Mouse (Mus musculus): ENCODE results near the gene Rpusd4. TPM values are rescaled to one million over a fixed set of nuclear protein-coding genes. Genes with fewer than 3 reads are reported as not detected.
A peak's percentile ranks its signal among the peaks of the same experiment; 100 is the strongest.

The Rpusd4 gene
- polyA plus RNA-seq, 1 experiment from 2014 or later, result 33.7 TPM

DNA sequence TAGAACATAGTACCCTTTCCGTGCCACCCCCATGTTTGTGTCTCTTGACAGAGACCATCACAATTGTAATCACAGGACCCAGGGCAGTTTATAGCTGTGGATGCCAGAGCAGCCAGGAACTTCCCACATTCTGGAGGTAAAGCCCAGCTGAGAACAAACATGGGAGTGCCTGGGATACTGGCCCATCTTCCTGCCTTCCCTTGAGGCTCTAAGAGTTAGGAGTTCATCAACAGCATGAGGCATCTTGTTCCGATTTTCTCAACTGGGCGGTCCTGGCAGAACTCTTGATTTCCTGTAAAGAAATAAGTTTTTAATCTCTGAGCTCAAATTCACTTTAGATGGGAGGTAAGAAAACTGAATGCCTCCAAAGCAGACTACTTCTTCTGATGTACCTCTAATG, 34.5 kb downstream of the Rpusd4 start:
- ATAC-seq (ENCODE audit: low FRiP score, low TSS enrichment), result no peak
- Histone ChIP-seq H3K4me3 (ENCODE audit: low read length) (no peak overlapping the region), H3K36me3 (ENCODE audit: control insufficient read depth, insufficient read depth, low read length) (no peaks in the 10 kb centered on the region), H3K9me3 (ENCODE audit: control insufficient read depth, low read length) (no peaks in the 10 kb centered on the region), H3K4me2 (replicated peaks; ENCODE audit: low read depth, low read length) (no peak overlapping the region), H3K27me3 (ENCODE audit: control insufficient read depth, insufficient read depth, low read length) (no peaks in the 10 kb centered on the region), H3K9ac (ENCODE audit: low read depth, low read length) (no peak overlapping the region), H3K4me1 (ENCODE audit: control insufficient read depth, insufficient read depth, low read length) (no peaks in the 10 kb centered on the region), H3K27ac (ENCODE audit: low read depth, low read length) (no peak overlapping the region)
- WGBS, result 84% methylated on average over 3 of the region's 3 CpGs

DNA sequence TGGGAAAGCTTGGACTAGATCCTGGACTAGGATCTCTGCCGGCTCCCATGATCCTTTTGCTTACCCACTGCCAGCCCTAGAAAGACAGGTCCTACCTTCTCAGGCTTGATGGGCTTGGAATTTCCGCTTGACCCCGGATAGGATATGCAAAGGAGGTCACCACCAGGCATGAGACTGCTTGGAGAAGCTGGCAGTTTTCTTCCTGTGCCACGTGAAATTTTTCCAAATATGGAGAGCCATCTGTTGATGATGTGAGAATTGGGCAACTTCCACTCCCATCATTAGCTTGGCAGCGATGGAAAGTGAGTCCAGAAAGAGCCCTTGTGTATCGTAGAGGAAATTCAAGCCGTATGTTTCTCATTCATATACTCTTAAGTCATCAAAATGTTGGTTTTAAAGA, 39.8 kb downstream of the Rpusd4 start:
- no peak overlapping the region for H3K9ac ChIP-seq (ENCODE audit: low read depth, low read length)
- no peaks in the 10 kb centered on the region for H3K4me1 ChIP-seq (ENCODE audit: control insufficient read depth, insufficient read depth, low read length)
- no peaks in the 10 kb centered on the region for H3K27me3 ChIP-seq (ENCODE audit: control insufficient read depth, insufficient read depth, low read length)
- no peak overlapping the region for H3K27ac ChIP-seq (ENCODE audit: low read depth, low read length)
- no peak overlapping the region for H3K4me3 ChIP-seq (ENCODE audit: low read length)
- no peak for ATAC-seq (ENCODE audit: low FRiP score, low TSS enrichment)
- H3K4me2 ChIP-seq (replicated peaks; ENCODE audit: low read depth, low read length), result no peak overlapping the region
- no peaks in the 10 kb centered on the region for H3K36me3 ChIP-seq (ENCODE audit: control insufficient read depth, insufficient read depth, low read length)
- no peaks in the 10 kb centered on the region for H3K9me3 ChIP-seq (ENCODE audit: control insufficient read depth, low read length)
- WGBS, result 77% methylated on average over 7 of the region's 7 CpGs

DNA sequence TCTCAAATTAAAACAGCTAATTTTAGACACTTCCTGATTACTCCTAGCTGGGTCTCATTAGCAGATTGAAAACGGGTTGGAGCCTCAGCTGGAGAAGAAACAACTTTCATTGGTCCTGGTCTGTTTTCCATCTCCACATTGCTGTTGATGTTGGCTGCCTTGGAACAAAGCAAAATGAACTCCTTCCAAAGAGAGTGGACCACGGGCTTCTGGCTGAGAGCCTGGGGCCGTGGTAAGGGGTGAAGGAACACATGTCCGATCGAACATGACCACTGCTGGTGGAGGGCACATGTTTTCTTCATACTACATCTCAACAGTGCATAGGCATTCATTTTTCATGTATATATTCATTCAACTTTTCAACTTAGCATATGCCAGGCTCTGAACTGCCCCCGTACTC, 42.7 kb downstream of the Rpusd4 start:
- H3K36me3 ChIP-seq (ENCODE audit: control insufficient read depth, insufficient read depth, low read length), result no peaks in the 10 kb centered on the region
- H3K4me2 ChIP-seq (replicated peaks; ENCODE audit: low read depth, low read length), result no peak overlapping the region
- H3K27me3 ChIP-seq (ENCODE audit: control insufficient read depth, insufficient read depth, low read length), result no peaks in the 10 kb centered on the region
- no peak overlapping the region for H3K9ac ChIP-seq (ENCODE audit: low read depth, low read length)
- H3K4me3 ChIP-seq (ENCODE audit: low read length), result no peak overlapping the region
- 78% methylated on average over 6 of the region's 6 CpGs for WGBS
- H3K4me1 ChIP-seq (ENCODE audit: control insufficient read depth, insufficient read depth, low read length), result no peaks in the 10 kb centered on the region
- ATAC-seq (ENCODE audit: low FRiP score, low TSS enrichment), result no peak
- H3K9me3 ChIP-seq (ENCODE audit: control insufficient read depth, low read length), result no peaks in the 10 kb centered on the region
- no peak overlapping the region for H3K27ac ChIP-seq (ENCODE audit: low read depth, low read length)

DNA sequence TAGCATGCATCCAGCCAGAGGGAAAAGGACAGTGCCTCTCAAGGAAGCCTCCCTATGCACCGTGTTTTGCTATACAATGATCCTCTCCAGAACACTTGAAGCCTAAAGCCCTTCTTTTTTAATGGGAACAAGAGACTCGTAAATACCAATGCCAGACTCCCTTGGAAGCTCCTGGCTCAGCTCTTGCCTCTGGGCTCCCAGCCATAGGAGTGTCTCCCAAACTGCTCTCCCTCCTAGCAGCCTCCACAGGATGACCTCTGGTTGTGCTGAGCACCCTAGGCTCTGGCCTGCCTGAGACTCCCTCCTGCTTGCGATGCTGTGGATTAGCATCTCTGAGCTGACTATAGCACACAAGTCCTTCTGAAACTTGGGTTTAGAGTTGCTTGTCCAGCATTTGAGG, 44.9 kb downstream of the Rpusd4 start:
- H3K4me1 ChIP-seq (ENCODE audit: control insufficient read depth, insufficient read depth, low read length), result peaks cover 11% of the 10 kb centered on the region

DNA sequence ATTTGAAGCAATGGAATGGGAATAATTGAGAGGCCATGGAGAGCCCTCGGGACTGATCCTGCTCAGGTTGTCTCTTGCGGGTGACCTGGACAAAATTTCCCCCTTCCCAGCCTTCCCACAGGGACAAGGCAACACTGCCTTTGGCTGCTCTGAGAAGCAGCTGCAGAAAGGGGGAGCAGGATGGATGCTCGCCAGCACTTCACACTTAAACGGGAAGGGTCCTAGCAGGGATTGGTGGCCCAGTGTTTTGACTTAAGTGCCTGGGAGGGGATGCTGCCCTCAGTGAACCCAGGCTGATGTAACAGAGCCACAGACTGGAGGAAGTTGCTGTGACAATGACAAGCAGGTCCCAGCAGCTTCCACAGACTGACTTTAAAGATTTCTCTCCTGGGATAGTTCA, 45.9 kb downstream of the Rpusd4 start:
- Histone ChIP-seq H3K27ac (ENCODE audit: low read depth, low read length) (no peak overlapping the region), H3K9ac (ENCODE audit: low read depth, low read length) (no peak overlapping the region), H3K4me2 (replicated peaks; ENCODE audit: low read depth, low read length) (no peak overlapping the region), H3K4me3 (ENCODE audit: low read length) (no peak overlapping the region), H3K27me3 (ENCODE audit: control insufficient read depth, insufficient read depth, low read length) (no peaks in the 10 kb centered on the region), H3K36me3 (ENCODE audit: control insufficient read depth, insufficient read depth, low read length) (no peaks in the 10 kb centered on the region), H3K4me1 (ENCODE audit: control insufficient read depth, insufficient read depth, low read length) (peaks cover 22% of the 10 kb centered on the region), H3K9me3 (ENCODE audit: control insufficient read depth, low read length) (no peaks in the 10 kb centered on the region)
- WGBS, result 28% methylated on average over 4 of the region's 4 CpGs
- ATAC-seq (ENCODE audit: low FRiP score, low TSS enrichment), result no peak

More for the DNA sequence above, 44.9 kb downstream of the Rpusd4 start:
- no peaks in the 10 kb centered on the region for H3K36me3 ChIP-seq (ENCODE audit: control insufficient read depth, insufficient read depth, low read length)
- no peak for ATAC-seq (ENCODE audit: low FRiP score, low TSS enrichment)
- H3K4me2 ChIP-seq (replicated peaks; ENCODE audit: low read depth, low read length), result no peak overlapping the region
- no peak overlapping the region for H3K27ac ChIP-seq (ENCODE audit: low read depth, low read length)
- no peaks in the 10 kb centered on the region for H3K9me3 ChIP-seq (ENCODE audit: control insufficient read depth, low read length)
- H3K4me3 ChIP-seq (ENCODE audit: low read length), result no peak overlapping the region
- WGBS, result 49% methylated on average over 3 of the region's 3 CpGs
- H3K9ac ChIP-seq (ENCODE audit: low read depth, low read length), result no peak overlapping the region
- H3K27me3 ChIP-seq (ENCODE audit: control insufficient read depth, insufficient read depth, low read length), result no peaks in the 10 kb centered on the region

DNA sequence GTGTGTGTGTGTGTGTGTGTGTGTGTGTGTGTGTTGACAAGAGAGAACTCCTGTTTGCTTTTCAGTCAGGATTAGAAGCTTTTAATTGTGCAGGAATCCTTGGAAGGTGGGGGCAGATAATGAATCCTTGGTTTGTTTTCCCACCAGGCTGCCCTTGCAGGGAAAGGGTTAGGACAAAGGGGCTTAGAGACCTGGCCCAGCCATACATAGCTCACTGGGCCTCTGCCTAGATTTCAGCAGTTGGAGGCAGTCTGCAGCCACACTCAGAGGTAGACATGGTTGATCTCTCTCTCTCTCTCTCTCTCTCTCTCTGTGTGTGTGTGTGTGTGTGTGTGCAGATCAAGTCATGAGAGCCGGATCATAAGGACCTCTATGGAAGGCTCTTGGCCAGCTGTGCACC, 46.6 kb downstream of the Rpusd4 start:
- Histone ChIP-seq H3K4me2 (replicated peaks; ENCODE audit: low read depth, low read length) (no peak overlapping the region), H3K9me3 (ENCODE audit: control insufficient read depth, low read length) (no peaks in the 10 kb centered on the region), H3K9ac (ENCODE audit: low read depth, low read length) (no peak overlapping the region), H3K27me3 (ENCODE audit: control insufficient read depth, insufficient read depth, low read length) (no peaks in the 10 kb centered on the region), H3K27ac (ENCODE audit: low read depth, low read length) (no peak overlapping the region), H3K36me3 (ENCODE audit: control insufficient read depth, insufficient read depth, low read length) (no peaks in the 10 kb centered on the region), H3K4me1 (ENCODE audit: control insufficient read depth, insufficient read depth, low read length) (peaks cover 27% of the 10 kb centered on the region), H3K4me3 (ENCODE audit: low read length) (no peak overlapping the region)
- WGBS, result 82% methylated on average over 1 of the region's 1 CpGs
- ATAC-seq (ENCODE audit: low FRiP score, low TSS enrichment), result no peak

DNA sequence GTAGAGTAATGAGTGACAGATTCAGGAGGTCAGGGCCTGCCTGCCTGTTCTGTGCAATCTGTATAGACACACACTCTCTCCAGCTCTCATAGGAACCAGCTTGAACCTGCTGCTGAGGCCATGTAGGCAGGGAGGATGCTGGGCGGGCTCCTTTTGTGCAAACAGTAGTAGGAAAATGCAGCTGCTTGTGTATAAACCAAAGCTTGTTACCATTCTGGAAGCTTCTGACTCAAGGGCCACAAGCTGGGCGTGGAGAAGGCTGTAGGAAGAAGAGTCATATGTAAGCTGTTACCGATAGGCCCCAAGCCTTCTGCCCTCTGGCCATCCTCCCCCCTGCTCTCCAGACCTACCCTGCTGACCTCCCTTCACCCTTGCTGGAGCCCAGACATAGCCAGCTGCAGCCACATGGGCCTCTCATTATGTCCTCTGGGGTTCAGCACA, 49.1 kb downstream of the Rpusd4 start:
- H3K4me2 ChIP-seq (replicated peaks; ENCODE audit: low read depth, low read length), result no peak overlapping the region
- WGBS, result 58% methylated on average over 3 of the region's 3 CpGs
- no peak overlapping the region for H3K9ac ChIP-seq (ENCODE audit: low read depth, low read length)
- H3K4me1 ChIP-seq (ENCODE audit: control insufficient read depth, insufficient read depth, low read length), result peaks cover 27% of the 10 kb centered on the region
- no peaks in the 10 kb centered on the region for H3K9me3 ChIP-seq (ENCODE audit: control insufficient read depth, low read length)
- H3K27me3 ChIP-seq (ENCODE audit: control insufficient read depth, insufficient read depth, low read length), result no peaks in the 10 kb centered on the region
- ATAC-seq (ENCODE audit: low FRiP score, low TSS enrichment), result peak; percentile 58
- no peaks in the 10 kb centered on the region for H3K36me3 ChIP-seq (ENCODE audit: control insufficient read depth, insufficient read depth, low read length)
- H3K27ac ChIP-seq (ENCODE audit: low read depth, low read length), result no peak overlapping the region
- H3K4me3 ChIP-seq (ENCODE audit: low read length), result no peak overlapping the region

DNA sequence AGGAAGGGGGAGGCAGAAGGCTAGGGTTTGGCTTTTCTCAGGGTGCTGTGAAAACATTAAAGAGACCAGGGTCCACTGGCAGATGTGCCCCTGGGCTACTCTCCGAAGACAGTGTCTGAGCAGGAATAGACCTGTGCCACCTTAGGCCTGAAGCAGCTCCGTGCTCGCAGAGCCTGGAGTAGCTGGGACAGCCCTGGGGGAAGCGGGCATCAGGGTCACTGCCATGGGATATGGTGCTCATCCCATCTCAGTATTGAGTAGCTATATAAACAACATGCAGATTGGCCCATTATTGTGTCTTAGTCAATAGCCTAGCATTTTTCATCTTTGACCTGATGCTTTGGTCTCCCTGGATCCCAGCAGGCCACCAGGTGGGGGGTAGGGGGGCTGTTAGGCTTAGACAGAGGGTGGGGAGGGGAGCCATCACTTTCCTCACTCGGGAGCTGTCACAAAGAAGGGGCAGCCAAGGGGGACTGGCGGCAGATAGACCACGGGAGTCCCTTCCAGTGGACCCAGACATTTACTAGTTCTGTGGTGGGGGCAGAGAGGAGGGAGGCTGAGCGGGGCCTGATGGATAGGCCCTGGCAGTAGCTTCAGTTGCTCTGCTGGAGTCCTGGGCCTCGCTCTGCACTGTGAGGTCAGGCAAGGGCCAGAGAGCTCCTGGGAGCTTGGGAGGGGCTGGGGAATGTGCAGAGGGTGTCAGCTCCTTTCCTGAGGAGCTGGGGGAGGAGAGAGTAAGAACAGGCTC, 49.7 kb downstream of the Rpusd4 start:
- Histone ChIP-seq H3K4me3 (ENCODE audit: low read length) (no peak overlapping the region), H3K36me3 (ENCODE audit: control insufficient read depth, insufficient read depth, low read length) (no peaks in the 10 kb centered on the region), H3K9me3 (ENCODE audit: control insufficient read depth, low read length) (no peaks in the 10 kb centered on the region), H3K27ac (ENCODE audit: low read depth, low read length) (no peak overlapping the region), H3K9ac (ENCODE audit: low read depth, low read length) (no peak overlapping the region), H3K4me2 (replicated peaks; ENCODE audit: low read depth, low read length) (no peak overlapping the region), H3K4me1 (ENCODE audit: control insufficient read depth, insufficient read depth, low read length) (peaks cover 27% of the 10 kb centered on the region), H3K27me3 (ENCODE audit: control insufficient read depth, insufficient read depth, low read length) (no peaks in the 10 kb centered on the region)
- peak; percentile 50 for ATAC-seq (ENCODE audit: low FRiP score, low TSS enrichment)
- 32% methylated on average over 9 of the region's 9 CpGs for WGBS

DNA sequence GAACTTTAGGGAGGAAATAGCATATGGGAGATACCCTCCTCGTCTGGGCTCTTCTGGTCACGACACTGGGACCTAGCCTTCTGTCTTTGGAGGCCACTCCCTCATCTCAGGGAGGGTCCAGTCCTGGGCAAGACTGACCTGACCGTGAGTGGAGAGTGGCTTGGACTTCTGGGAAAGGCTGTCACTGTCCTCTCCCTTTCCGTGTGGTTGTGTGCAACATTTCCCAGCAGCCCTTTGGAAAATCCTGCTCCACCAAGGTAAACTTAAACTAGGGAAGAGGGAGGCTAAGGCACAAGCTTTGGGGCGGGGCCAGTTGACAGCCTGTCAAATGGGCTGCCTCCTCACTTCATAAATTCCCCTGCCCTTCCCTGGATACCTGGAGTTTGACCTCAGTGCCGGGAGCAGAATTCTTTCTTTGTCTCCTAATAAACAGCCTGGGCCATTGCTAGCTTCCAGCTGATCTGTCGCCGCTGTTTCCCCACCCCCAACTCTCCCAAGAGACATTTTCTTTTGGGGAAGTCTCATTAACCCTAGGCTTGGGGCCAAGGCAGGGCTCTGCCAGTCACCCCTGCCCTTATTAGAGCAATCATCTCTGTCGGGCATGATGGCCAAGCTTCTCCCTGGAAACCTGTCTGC, 51.0 kb downstream of the Rpusd4 start:
- WGBS, result 16% methylated on average over 9 of the region's 9 CpGs
- Histone ChIP-seq H3K9ac (ENCODE audit: low read depth, low read length) (no peak overlapping the region), H3K4me2 (replicated peaks; ENCODE audit: low read depth, low read length) (no peak overlapping the region; the same call in 1 of the 2 replicates), H3K36me3 (ENCODE audit: control insufficient read depth, insufficient read depth, low read length) (no peaks in the 10 kb centered on the region), H3K27ac (ENCODE audit: low read depth, low read length) (no peak overlapping the region), H3K4me3 (ENCODE audit: low read length) (no peak overlapping the region), H3K9me3 (ENCODE audit: control insufficient read depth, low read length) (no peaks in the 10 kb centered on the region), H3K4me1 (ENCODE audit: control insufficient read depth, insufficient read depth, low read length) (peaks cover 27% of the 10 kb centered on the region), H3K27me3 (ENCODE audit: control insufficient read depth, insufficient read depth, low read length) (no peaks in the 10 kb centered on the region)
- peak; percentile 16; the same call in 1 of the 2 replicates for ATAC-seq (ENCODE audit: low FRiP score, low TSS enrichment)

All from kidney, embryonic 14.5 days (tissue).